Mouse (Mus musculus) stomach, postnatal 0 days (tissue): ENCODE measurements around the gene Lhx3.

Experiments used
- CTCF ChIP-seq: IDR thresholded peaks from 2 replicates; pipeline ENCODE4 v1.5.1; 2016; ENCODE audit warnings: antibody characterized with exemption, low read depth, mild to moderate bottlenecking, moderate library complexity
- EP300 ChIP-seq: optimal IDR thresholded peaks from 2 replicates; pipeline ENCODE3; 2016; ENCODE audit warnings: antibody characterized with exemption

GRCm38 (mm10) chr2:26172166-26172565 is 35.9 kb downstream of the Lhx3 start:
- TF ChIP-seq CTCF, result no peak
- no peak for TF ChIP-seq EP300
